Comparison of ENCODE assay signal across 11 mouse cellular contexts in genomic region chr16:31883302-31883701, GRCm38 (mm10). TPM values are rescaled to one million over a fixed set of nuclear protein-coding genes. Genes with fewer than 3 reads are reported as not detected.
A peak's percentile ranks its signal among the peaks of the same experiment; 100 is the strongest.
DNase-seq lines count a peak whose midpoint lies in the region; ATAC-seq lines count a peak whose summit lies in the region.
"Had no signal": no experiment of that assay in that cellular context is flagged by ENCODE, and none has a peak within 500 bp of the region (broad histone marks: within the 10 kb centered on the region; RNA-seq: fewer than 3 reads in every experiment).

No protein-coding gene starts in this region.

- H3K36me3 ChIP-seq in heart, embryonic 11.5 days (ENCODE audit: control insufficient read depth, insufficient read depth, low read length) = no peaks in the 10 kb centered on the region
- no peaks in the 10 kb centered on the region for H3K36me3 ChIP-seq in lung, embryonic 16.5 days (ENCODE audit: control insufficient read depth, insufficient read depth, low read length)
- no peaks in the 10 kb centered on the region for H3K36me3 ChIP-seq in limb, embryonic 13.5 days
- H3K36me3 ChIP-seq: liver, embryonic 15.5 days had no signal

- no peak overlapping the region for H3K4me3 ChIP-seq in heart, embryonic 11.5 days (ENCODE audit: low read depth, low read length)
- no peak overlapping the region for H3K4me3 ChIP-seq in lung, embryonic 16.5 days (ENCODE audit: low read length)
- no peak overlapping the region for H3K4me3 ChIP-seq in limb, embryonic 13.5 days
- H3K4me3 ChIP-seq: liver, embryonic 15.5 days had no signal

- H3K4me1 ChIP-seq in heart, embryonic 11.5 days (ENCODE audit: control insufficient read depth, insufficient read depth, low read length) = peaks cover 19% of the 10 kb centered on the region
- H3K4me1 ChIP-seq in lung, embryonic 16.5 days (replicated peaks; ENCODE audit: control insufficient read depth, insufficient read depth, low read length) = peaks cover 11% of the 10 kb centered on the region
- peaks cover 31% of the 10 kb centered on the region for H3K4me1 ChIP-seq in limb, embryonic 13.5 days
- H3K4me1 ChIP-seq: liver, embryonic 15.5 days had no signal

- no peaks in the 10 kb centered on the region for H3K9me3 ChIP-seq in heart, embryonic 11.5 days (replicated peaks; ENCODE audit: control insufficient read depth, low read length)
- no peaks in the 10 kb centered on the region for H3K9me3 ChIP-seq in lung, embryonic 16.5 days (ENCODE audit: control insufficient read depth, low read length)
- no peaks in the 10 kb centered on the region for H3K9me3 ChIP-seq in limb, embryonic 13.5 days
- H3K9me3 ChIP-seq: liver, embryonic 15.5 days had no signal

- no peak for DNase-seq in heart, postnatal 25 days (ENCODE audit: low spot score)
- DNase-seq in lung, postnatal 4 days = no peak
- DNase-seq in ZHBTc4 (ENCODE audit: low read depth, low spot score) (peak; percentile 45), adipocyte (ENCODE audit: low spot score) (no peak)
- DNase-seq in ovary, adult 18-20 months (ENCODE audit: low spot score) = no peak
- DNase-seq: heart, adult 18-20 months had no signal

- ATAC-seq in heart, embryonic 11.5 days (replicated peaks; ENCODE audit: insufficient number of reproducible peaks, low FRiP score, low TSS enrichment) = no peak
- 0 out of 2 replicates have a peak, but pooled peaks have one; percentile 14 for ATAC-seq in lung, embryonic 16.5 days (ENCODE audit: low read depth)
- ATAC-seq in limb, embryonic 13.5 days (ENCODE audit: low FRiP score, low read depth) = no peak

- H3K4me2 ChIP-seq in heart, embryonic 11.5 days = peak overlapping the region; percentile 42; the same call in 1 of the 2 replicates
- peak overlapping the region; percentile 36; the same call in 1 of the 2 replicates for H3K4me2 ChIP-seq in lung, embryonic 16.5 days (ENCODE audit: low read depth, low read length)
- peak overlapping the region; percentile 38 for H3K4me2 ChIP-seq in limb, embryonic 13.5 days (replicated peaks)
- H3K4me2 ChIP-seq: liver, embryonic 15.5 days had no signal

- 0 out of 2 replicates have a peak, but pooled peaks cover 5% of the 10 kb centered on the region for H3K27me3 ChIP-seq in heart, embryonic 11.5 days (ENCODE audit: control insufficient read depth, insufficient read depth, low read length)
- H3K27me3 ChIP-seq in lung, embryonic 16.5 days (ENCODE audit: control insufficient read depth, insufficient read depth, low read depth, low read length) = no peaks in the 10 kb centered on the region
- peaks cover 6% of the 10 kb centered on the region for H3K27me3 ChIP-seq in limb, embryonic 13.5 days
- H3K27me3 ChIP-seq: liver, embryonic 15.5 days had no signal

- WGBS in heart, embryonic 11.5 days (ENCODE audit: insufficient replicate concordance) = 61% methylated on average over 14 of the region's 14 CpGs
- 48% methylated on average over 14 of the region's 14 CpGs for WGBS in lung, embryonic 16.5 days
- 67% methylated on average over 14 of the region's 14 CpGs for WGBS in limb, embryonic 13.5 days

- H3K27ac ChIP-seq in heart, embryonic 11.5 days (ENCODE audit: low read depth, low read length) = no peak overlapping the region
- no peak overlapping the region for H3K27ac ChIP-seq in lung, embryonic 16.5 days (ENCODE audit: low read length)
- no peak overlapping the region for H3K27ac ChIP-seq in limb, embryonic 13.5 days
- H3K27ac ChIP-seq: liver, embryonic 15.5 days had no signal

- intact Hi-C loops in heart, postnatal 25 days (cut with DNase I) = no loop called here

- no peak overlapping the region for H3K9ac ChIP-seq in heart, embryonic 11.5 days (ENCODE audit: low read depth, low read length)
- H3K9ac ChIP-seq in lung, embryonic 16.5 days (ENCODE audit: low read length) = no peak overlapping the region
- no peak overlapping the region; the same call in 1 of the 2 replicates for H3K9ac ChIP-seq in limb, embryonic 13.5 days
- H3K9ac ChIP-seq: liver, embryonic 15.5 days had no signal

RNA-seq across cellular contexts. Expression of gene Meltf, which starts 4.7 kb away (rescaled TPM):
- polyA plus RNA-seq in heart, embryonic 11.5 days (2014; fragmentation: Nextera tagmentation; extraction: Ambion mirVana) = not detected in 2 replicates
- under 1 TPM in 1 of 2 experiments, not detected in 1; 0.10 TPM for total RNA-seq in heart, postnatal 25 days (2021)
- polyA plus RNA-seq in lung, embryonic 16.5 days (2015; fragmentation: Nextera tagmentation; extraction: Ambion mirVana) = 0.13 and 0.18 TPM in 2 replicates
- 2.1 and 2.5 TPM in 2 replicates for polyA plus RNA-seq in limb, embryonic 13.5 days (2015; fragmentation: Nextera tagmentation; extraction: Ambion mirVana)
- total RNA-seq: neutrophil, adult 5-6 weeks had no signal

RNA-seq across cellular contexts. Expression of gene Pigz, which starts 50.3 kb away (rescaled TPM):
- polyA plus RNA-seq in heart, embryonic 11.5 days (2014; fragmentation: Nextera tagmentation; extraction: Ambion mirVana) = 0.55 TPM in 1 of 2 replicates, not detected in the other
- total RNA-seq in heart, postnatal 25 days (2021) = 1 to 10 TPM; 1.7 to 3.3 TPM
- polyA plus RNA-seq in lung, embryonic 16.5 days (2015; fragmentation: Nextera tagmentation; extraction: Ambion mirVana) = 0.33 and 0.40 TPM in 2 replicates
- polyA plus RNA-seq in limb, embryonic 13.5 days (2015; fragmentation: Nextera tagmentation; extraction: Ambion mirVana) = 0.50 and 0.79 TPM in 2 replicates
- total RNA-seq: neutrophil, adult 5-6 weeks had no signal
